Mouse (Mus musculus) forebrain, embryonic 11.5 days (tissue): ENCODE data around the gene Ube2b. TPM values are rescaled to one million over a fixed set of nuclear protein-coding genes. Genes with fewer than 3 reads are reported as not detected.

Experiments used
- ATAC-seq: fragments of 200-750 bp; cut with Nextera tagmentation; replicated peaks from 2 replicates; pipeline ENCODE4 v1.8.0; 2017; ENCODE audit warnings: moderate TSS enrichment; ENCODE audit not compliant: low FRiP score
- DNase-seq: peaks from one replicate; pipeline ENCODE4 v3.0.0-alpha.2; 2017; ENCODE audit warnings: low spot score
- H3K27ac ChIP-seq: fragments of 300-500 bp; sonication (generic); 2 replicates; pipeline ENCODE4 v1.5.1; 2014; ENCODE audit warnings: low read depth, low read length
- H3K27me3 ChIP-seq: fragments of 300-500 bp; sonication (generic); 2 replicates; pipeline ENCODE4 v1.6.1; 2014; ENCODE audit warnings: mild to moderate bottlenecking, low read length, mixed read lengths; ENCODE audit not compliant: control insufficient read depth, insufficient read depth
- H3K36me3 ChIP-seq: fragments of 300-500 bp; sonication (generic); 2 replicates; pipeline ENCODE4 v1.6.1; 2014; ENCODE audit warnings: mild to moderate bottlenecking, low read length, moderate library complexity, mixed read lengths; ENCODE audit not compliant: control insufficient read depth, insufficient read depth
- H3K4me1 ChIP-seq: fragments of 300-500 bp; sonication (generic); replicated peaks from 2 replicates; pipeline ENCODE4 v1.6.1; 2014; ENCODE audit warnings: low read length, mixed read lengths; ENCODE audit not compliant: control insufficient read depth, insufficient read depth
- H3K4me2 ChIP-seq: fragments of 300-500 bp; sonication (generic); 2 replicates; pipeline ENCODE4 v1.6.1; 2014; ENCODE audit warnings: low read depth, mild to moderate bottlenecking, low read length, moderate library complexity, mixed read lengths; ENCODE audit not compliant: severe bottlenecking
- H3K4me3 ChIP-seq: fragments of 300-500 bp; sonication (generic); 2 replicates; pipeline ENCODE4 v1.5.1; 2014; ENCODE audit warnings: low read depth, low read length
- H3K9ac ChIP-seq: fragments of 300-500 bp; sonication (generic); 2 replicates; pipeline ENCODE4 v1.6.1; 2014; ENCODE audit warnings: low read length
- H3K9me3 ChIP-seq: fragments of 300-500 bp; sonication (generic); 2 replicates; pipeline ENCODE4 v1.6.1; 2016; ENCODE audit warnings: low read length, mixed read lengths; ENCODE audit not compliant: control insufficient read depth
- WGBS: fragments of 180-500 bp; shearing (Covaris S2); extraction: QIAGEN DNeasy Blood & Tissue Kit; methylation state at CpG from one replicate; pipeline ENCODE4 v1.1.7; 2014; 5-methylcytosine and 5-hydroxymethylcytosine counted together
- polyA plus RNA-seq: library from polyadenylated mRNA; unstranded; fragments of >200 nt; fragmentation: Nextera tagmentation; extraction: Ambion mirVana; gene quantifications from 2 replicates; pipeline ENCODE4 v1.2.1, GENCODE M21; 2014

The Ube2b gene
- 163 and 177 TPM in 2 replicates for polyA plus RNA-seq

DNA sequence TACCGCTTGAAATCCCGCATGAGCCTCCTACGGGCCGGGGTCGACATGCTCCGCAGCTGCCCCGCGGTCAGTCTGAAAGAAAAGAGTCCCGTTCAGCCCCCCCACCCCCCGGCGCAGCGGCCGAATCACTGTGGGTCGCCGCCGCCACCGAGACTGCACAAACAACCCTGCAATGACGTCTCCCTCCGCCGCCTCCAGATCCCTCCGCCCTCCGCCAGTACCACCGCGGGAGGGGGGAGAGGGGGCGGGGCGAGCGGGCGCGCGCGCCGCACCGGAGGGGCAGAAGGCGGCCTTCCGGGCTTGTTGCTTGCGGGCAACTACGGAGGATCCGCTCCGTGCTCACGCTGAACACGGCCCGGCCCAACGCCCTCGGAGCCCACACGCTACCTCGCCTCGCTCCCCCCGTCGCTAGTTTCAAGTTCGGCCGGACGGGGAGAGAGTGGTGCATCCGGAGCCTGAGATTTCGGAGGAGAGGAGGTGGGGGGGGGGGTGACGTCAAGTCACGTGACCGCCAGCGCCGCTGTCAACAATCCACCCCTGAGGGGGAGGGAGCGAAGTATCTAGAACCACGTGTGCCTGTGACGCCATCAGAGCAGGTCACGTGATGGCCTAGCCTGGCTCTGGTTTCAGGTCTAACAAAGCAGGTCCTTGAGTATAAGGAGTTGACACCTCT, at the start of gene Ube2b:
TSS of gene Ube2b (minus strand) at position 473 of the 673 bp plus-strand sequence.
- Histone ChIP-seq H3K27me3 (no peaks in the 10 kb centered on the region), H3K4me3 (peak within 1 kb of the TSS; percentile 90), H3K9ac (peak within 1 kb of the TSS; percentile 96), H3K36me3 (no peaks in the 10 kb centered on the region; the same call in 1 of the 2 replicates), H3K27ac (peak within 1 kb of the TSS; percentile 92), H3K4me2 (peak within 1 kb of the TSS; percentile 89), H3K9me3 (no peaks in the 10 kb centered on the region), H3K4me1 (peaks cover 8% of the 10 kb centered on the region; the same call in 1 of the 2 replicates)
- ATAC-seq: peak; percentile 78
- DNase-seq: peak; percentile 98
- WGBS: under 1% methylated on average over 52 of the region's 63 CpGs

DNA sequence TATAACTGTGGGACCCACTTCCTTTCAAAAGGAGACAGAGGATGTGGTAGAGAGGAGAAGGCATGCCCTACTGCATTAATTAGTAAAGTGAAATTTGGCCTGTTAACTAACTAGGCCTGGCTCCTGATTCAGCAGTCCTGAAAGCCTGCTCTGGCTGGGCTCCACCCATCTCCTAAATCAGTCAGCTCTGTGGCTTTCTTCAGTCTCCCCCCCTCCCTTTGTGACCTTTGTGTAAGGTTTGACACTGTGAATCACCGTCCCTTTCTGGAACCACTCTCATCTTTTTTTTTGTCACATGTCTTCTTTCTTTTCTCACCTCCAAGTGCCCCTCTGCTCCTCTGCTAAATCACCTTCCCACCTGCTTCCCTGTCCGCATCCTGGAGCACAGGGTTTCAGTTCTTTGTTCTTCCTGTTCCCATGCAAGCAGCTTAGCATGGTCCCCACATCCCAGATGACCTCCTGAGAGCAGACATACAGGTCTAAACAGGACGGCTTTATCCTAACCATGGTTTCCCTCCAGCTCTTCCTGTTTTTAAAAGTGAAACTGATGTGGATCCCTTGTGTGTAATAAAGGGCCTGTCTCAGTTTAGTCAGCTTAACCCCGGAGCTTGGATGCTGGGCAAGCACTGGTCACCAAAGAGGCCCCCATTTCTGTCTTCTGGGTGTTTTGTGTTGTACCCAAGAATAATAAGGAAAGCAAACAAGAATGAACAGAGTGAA, 46.0 kb upstream of the Ube2b start:
- H3K36me3 ChIP-seq: no peaks in the 10 kb centered on the region
- H3K9ac ChIP-seq: no peak overlapping the region
- WGBS: 51% methylated on average over 4 of the region's 4 CpGs
- no peaks in the 10 kb centered on the region for H3K4me1 ChIP-seq
- H3K27ac ChIP-seq: no peak overlapping the region
- no peaks in the 10 kb centered on the region for H3K27me3 ChIP-seq
- DNase-seq (no peak), ATAC-seq (no peak)
- H3K4me2 ChIP-seq: no peak overlapping the region
- H3K4me3 ChIP-seq: no peak overlapping the region
- H3K9me3 ChIP-seq: no peaks in the 10 kb centered on the region

DNA sequence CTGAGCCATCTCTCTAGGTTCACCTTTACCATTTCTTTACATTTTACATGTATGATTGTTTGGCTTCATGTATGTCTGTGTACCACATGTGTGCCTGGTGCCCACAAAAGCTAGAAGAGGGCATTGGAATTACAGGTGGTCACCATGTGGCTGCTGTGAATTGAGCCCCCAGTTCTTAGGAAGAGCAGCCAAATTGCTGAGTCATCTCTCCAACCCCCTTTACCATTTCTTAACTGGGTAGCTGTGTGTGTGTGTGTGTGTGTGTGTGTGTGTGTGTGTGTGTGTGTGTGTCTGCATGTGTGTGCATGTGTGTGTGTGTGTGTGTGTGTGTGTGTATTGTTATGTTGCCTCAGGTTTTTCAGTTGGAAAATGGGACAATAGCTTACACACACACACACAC, 43.6 kb upstream of the Ube2b start:
- ATAC-seq: no peak
- DNase-seq: no peak
- H3K27ac ChIP-seq: no peak overlapping the region
- H3K27me3 ChIP-seq: no peaks in the 10 kb centered on the region
- no peak overlapping the region for H3K4me2 ChIP-seq
- no peak overlapping the region for H3K4me3 ChIP-seq
- no peaks in the 10 kb centered on the region for H3K4me1 ChIP-seq
- H3K9me3 ChIP-seq: no peaks in the 10 kb centered on the region
- no peaks in the 10 kb centered on the region for H3K36me3 ChIP-seq
- no peak overlapping the region for H3K9ac ChIP-seq

DNA sequence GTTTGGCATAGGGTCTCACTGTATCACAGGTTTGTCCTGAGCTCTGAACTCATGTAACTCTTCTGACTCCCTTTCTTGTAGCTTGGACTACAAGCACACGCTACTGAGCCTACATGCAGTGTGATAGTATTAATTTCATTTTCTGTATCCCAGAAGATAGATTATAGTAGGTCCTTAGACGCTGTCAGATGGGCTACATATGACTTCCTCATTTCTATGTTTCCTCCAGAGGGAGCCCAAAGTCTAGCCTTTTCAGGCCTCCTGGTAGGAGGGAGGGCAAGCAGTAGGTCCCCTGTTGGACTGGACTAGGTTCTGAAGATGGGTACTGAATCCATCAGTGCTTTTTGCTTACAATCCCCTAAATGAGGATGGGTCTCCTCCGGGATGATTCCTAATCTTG, 42.7 kb upstream of the Ube2b start:
- Histone ChIP-seq H3K27ac (no peak overlapping the region), H3K9me3 (no peaks in the 10 kb centered on the region), H3K4me3 (no peak overlapping the region), H3K4me1 (no peaks in the 10 kb centered on the region), H3K36me3 (no peaks in the 10 kb centered on the region), H3K27me3 (no peaks in the 10 kb centered on the region), H3K4me2 (no peak overlapping the region), H3K9ac (no peak overlapping the region)
- DNase-seq: no peak
- ATAC-seq: no peak
- 83% methylated on average over 3 of the region's 3 CpGs for WGBS

DNA sequence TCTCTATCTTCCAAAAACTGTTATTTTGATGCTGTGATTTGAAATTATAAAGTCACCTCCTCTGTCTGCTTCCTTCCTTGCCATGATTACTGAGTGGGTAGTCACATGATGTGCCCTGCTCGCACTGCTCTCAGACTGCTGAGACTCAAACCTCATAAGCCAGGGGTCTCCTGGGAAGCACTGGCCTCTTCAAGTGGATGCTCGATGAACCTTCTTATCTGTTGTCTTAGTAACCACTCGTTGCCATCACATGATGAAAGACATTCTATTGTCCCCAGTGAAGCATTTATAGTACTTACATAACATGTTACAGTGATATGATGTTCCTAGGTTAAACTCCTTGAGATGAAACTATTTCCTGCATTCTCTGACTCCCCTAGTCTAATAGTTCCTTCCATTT, 37.1 kb upstream of the Ube2b start:
- no peaks in the 10 kb centered on the region for H3K4me1 ChIP-seq
- H3K27ac ChIP-seq: no peak overlapping the region
- H3K9me3 ChIP-seq: no peaks in the 10 kb centered on the region
- ATAC-seq: no peak
- no peaks in the 10 kb centered on the region for H3K27me3 ChIP-seq
- no peak for DNase-seq
- no peaks in the 10 kb centered on the region for H3K36me3 ChIP-seq
- H3K9ac ChIP-seq: no peak overlapping the region
- H3K4me3 ChIP-seq: no peak overlapping the region
- WGBS: 70% methylated on average over 3 of the region's 3 CpGs
- no peak overlapping the region for H3K4me2 ChIP-seq

DNA sequence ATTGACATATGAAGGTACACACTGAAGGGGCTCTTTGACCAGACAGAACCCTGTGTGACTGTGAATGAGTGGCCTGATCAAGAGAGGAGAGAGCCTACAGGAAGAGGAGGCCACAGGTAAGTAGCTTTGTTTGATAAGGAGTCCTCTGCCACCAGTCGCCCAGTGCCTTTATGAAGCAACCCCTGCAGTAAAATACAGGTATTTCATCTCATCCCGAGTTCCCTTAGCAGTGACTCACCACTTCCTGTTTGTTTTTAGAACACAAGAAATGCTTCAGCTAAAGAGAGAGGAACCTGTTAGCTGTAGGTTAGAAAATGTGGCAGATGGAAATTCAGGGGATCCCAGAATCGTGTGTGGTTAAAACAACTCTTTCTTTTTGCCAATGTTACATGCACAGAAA, 35.3 kb upstream of the Ube2b start:
- no peaks in the 10 kb centered on the region for H3K4me1 ChIP-seq
- no peaks in the 10 kb centered on the region for H3K36me3 ChIP-seq
- ATAC-seq (no peak), DNase-seq (no peak)
- H3K27ac ChIP-seq: no peak overlapping the region
- no peak overlapping the region for H3K4me3 ChIP-seq
- WGBS: 83% methylated on average over 3 of the region's 3 CpGs
- H3K9ac ChIP-seq: no peak overlapping the region
- H3K9me3 ChIP-seq: no peaks in the 10 kb centered on the region
- no peak overlapping the region for H3K4me2 ChIP-seq
- no peaks in the 10 kb centered on the region for H3K27me3 ChIP-seq

DNA sequence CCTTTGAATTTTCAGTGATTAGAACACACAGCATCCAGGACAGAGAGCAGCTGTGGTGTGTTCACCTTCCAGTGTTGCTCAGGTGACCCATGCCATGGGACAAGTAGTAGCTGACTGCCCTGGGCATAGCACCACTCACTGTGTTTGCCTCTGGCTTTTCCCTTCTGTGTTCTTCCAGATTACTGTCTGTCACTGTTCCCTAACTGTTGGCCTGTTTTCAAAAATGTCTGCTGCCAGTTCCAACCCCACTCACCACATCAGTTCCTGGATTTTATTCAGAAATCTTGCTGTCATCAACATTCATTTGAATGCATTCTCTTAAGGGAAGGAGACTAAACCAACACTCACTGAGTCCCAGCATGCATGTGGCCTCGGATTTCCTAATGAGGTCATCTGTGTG, 33.4 kb upstream of the Ube2b start:
- H3K4me3 ChIP-seq: no peak overlapping the region
- H3K4me2 ChIP-seq: no peak overlapping the region
- H3K36me3 ChIP-seq: no peaks in the 10 kb centered on the region
- DNase-seq (no peak), ATAC-seq (no peak)
- WGBS: 89% methylated on average over 1 of the region's 1 CpGs
- no peak overlapping the region for H3K27ac ChIP-seq
- no peaks in the 10 kb centered on the region for H3K9me3 ChIP-seq
- H3K27me3 ChIP-seq: no peaks in the 10 kb centered on the region
- H3K9ac ChIP-seq: no peak overlapping the region
- no peaks in the 10 kb centered on the region for H3K4me1 ChIP-seq

DNA sequence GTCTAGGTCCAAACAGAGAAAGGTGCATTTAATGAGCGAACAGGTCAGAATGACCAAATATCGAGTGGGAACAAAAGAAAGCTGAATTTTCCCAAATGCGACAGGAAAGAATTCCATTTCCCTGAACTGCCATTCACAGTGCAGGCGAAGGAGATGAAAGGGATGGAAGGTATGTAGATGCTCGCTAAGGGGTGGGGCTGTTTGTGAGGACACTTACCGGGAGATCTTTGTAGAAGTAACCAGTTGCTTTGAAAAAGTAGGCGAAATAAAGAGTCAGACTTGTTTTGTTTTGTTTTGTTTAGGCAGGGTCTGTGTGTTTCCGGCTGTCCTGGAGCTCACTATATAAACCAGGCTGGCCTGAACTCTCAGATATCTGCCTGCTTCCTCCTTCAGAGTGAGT, 31.8 kb upstream of the Ube2b start:
- no peaks in the 10 kb centered on the region for H3K27me3 ChIP-seq
- H3K4me3 ChIP-seq: no peak overlapping the region
- H3K4me1 ChIP-seq: no peaks in the 10 kb centered on the region
- no peaks in the 10 kb centered on the region for H3K9me3 ChIP-seq
- ATAC-seq (no peak), DNase-seq (no peak)
- WGBS: 81% methylated on average over 8 of the region's 8 CpGs
- H3K4me2 ChIP-seq: no peak overlapping the region
- no peak overlapping the region for H3K27ac ChIP-seq
- H3K9ac ChIP-seq: no peak overlapping the region
- no peaks in the 10 kb centered on the region for H3K36me3 ChIP-seq

DNA sequence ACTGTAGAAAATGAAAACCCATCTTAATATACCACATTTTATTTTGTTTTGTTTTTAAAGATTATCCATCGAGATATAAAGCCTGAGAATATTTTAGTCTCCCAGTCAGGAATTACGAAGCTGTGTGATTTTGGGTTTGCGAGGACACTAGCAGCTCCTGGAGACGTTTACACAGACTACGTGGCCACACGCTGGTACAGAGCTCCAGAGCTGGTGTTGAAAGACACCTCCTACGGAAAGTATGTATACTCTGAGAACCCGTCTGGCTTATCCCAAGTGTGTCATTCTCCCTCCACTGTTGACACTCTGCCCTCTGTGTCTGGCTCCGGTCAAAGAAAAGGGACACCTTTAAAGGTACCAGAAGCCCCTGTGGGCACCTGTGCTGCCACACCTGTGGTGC, 17.7 kb upstream of the Ube2b start:
- H3K4me1 ChIP-seq: no peaks in the 10 kb centered on the region
- 91% methylated on average over 9 of the region's 9 CpGs for WGBS
- ATAC-seq: no peak
- H3K9me3 ChIP-seq: no peaks in the 10 kb centered on the region
- H3K36me3 ChIP-seq: no peaks in the 10 kb centered on the region
- H3K27me3 ChIP-seq: no peaks in the 10 kb centered on the region
- H3K4me3 ChIP-seq: no peak overlapping the region
- H3K4me2 ChIP-seq: no peak overlapping the region
- no peak overlapping the region for H3K9ac ChIP-seq
- DNase-seq: no peak
- no peak overlapping the region for H3K27ac ChIP-seq
